24 mouse cellular contexts compared by ENCODE assay signal in the genomic region with DNA sequence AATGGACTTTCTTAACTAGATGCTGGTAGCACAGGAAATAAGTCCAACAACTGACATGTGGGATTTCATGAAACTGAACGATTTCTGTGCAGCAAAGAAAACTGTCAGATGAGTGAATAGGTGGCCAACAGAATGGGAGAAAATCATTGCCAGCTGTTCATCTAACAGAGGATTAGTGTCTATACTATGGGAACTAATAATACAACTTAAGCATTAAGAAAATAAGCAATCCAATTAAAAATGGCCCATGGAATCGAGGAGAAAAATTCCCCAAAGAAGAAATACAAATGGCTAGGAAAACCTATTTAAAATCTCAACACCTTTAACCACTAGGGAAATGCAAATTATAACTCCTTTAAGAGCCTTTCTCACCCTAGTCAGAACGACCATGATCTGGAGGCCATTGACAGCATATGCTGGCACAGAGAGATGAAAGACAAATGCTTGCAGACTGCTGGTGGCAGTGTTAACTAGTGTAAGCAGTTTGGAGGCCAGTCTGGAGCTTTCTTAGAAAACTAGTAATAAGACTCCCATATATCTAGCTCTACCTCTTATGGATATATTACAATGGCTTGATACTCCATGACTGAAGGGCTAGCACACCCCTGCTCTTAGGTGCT.
DNase-seq lines count a peak whose midpoint lies in the region; ATAC-seq lines count a peak whose summit lies in the region.
"Had no signal": no experiment of that assay in that cellular context is flagged by ENCODE, and none has a peak within 500 bp of the region (broad histone marks: within the 10 kb centered on the region; RNA-seq: fewer than 3 reads in every experiment).

No protein-coding gene starts in this region.

- 15% methylated on average over 3 of the region's 3 CpGs for WGBS in midbrain, embryonic 13.5 days
- 16% methylated on average over 3 of the region's 3 CpGs for WGBS in midbrain, embryonic 15.5 days
- 11% methylated on average over 3 of the region's 3 CpGs for WGBS in forebrain, embryonic 12.5 days

- peak; percentile 37 for DNase-seq in embryo, embryonic 11 days
- DNase-seq in forelimb bud, embryonic 11.5 days (ENCODE audit: low read depth, low spot score): peak; percentile 28
- DNase-seq in gastrocnemius, postnatal 14 days: no peak
- DNase-seq in retina, embryonic 14.5 days (ENCODE audit: low spot score): no peak
- DNase-seq: adrenal gland, postnatal 25 days; cerebellum, adult 11 months; cerebellum, adult 9-11 months; gastrocnemius, postnatal 36 days; heart, postnatal 4 days; kidney, adult 8-10 months; kidney, postnatal 10 days; left cerebral cortex, postnatal 4 days; lung, postnatal 4 days; right cerebral cortex, adult 18-20 months; thymus, adult 18-20 months; thymus, postnatal 36 days had no signal

- intact Hi-C loops in gastrocnemius, postnatal 14 days (cut with DNase I; ENCODE audit: low total_unique reads): no loop called here

- no peak overlapping the region for H3K4me3 ChIP-seq in midbrain, embryonic 13.5 days (replicated peaks)
- no peak overlapping the region for H3K4me3 ChIP-seq in midbrain, embryonic 15.5 days
- no peak overlapping the region for H3K4me3 ChIP-seq in forebrain, embryonic 12.5 days (replicated peaks)
- H3K4me3 ChIP-seq: heart, embryonic 15.5 days; hindbrain, embryonic 15.5 days; intestine, embryonic 15.5 days; myocyte; neural tube, embryonic 13.5 days had no signal

- no peak overlapping the region for H3K4me2 ChIP-seq in midbrain, embryonic 13.5 days (replicated peaks)
- H3K4me2 ChIP-seq in midbrain, embryonic 15.5 days: no peak overlapping the region
- H3K4me2 ChIP-seq in forebrain, embryonic 12.5 days: no peak overlapping the region
- H3K4me2 ChIP-seq: heart, embryonic 15.5 days; hindbrain, embryonic 15.5 days; intestine, embryonic 15.5 days; neural tube, embryonic 13.5 days had no signal

- no peak overlapping the region for H3K9ac ChIP-seq in midbrain, embryonic 13.5 days (replicated peaks)
- no peak overlapping the region for H3K9ac ChIP-seq in midbrain, embryonic 15.5 days
- no peak overlapping the region for H3K9ac ChIP-seq in forebrain, embryonic 12.5 days
- H3K9ac ChIP-seq: heart, embryonic 15.5 days; hindbrain, embryonic 15.5 days; intestine, embryonic 15.5 days; neural tube, embryonic 13.5 days had no signal

- no peaks in the 10 kb centered on the region for H3K36me3 ChIP-seq in midbrain, embryonic 13.5 days
- H3K36me3 ChIP-seq in midbrain, embryonic 15.5 days (replicated peaks): no peaks in the 10 kb centered on the region
- H3K36me3 ChIP-seq in forebrain, embryonic 12.5 days (replicated peaks): no peaks in the 10 kb centered on the region
- H3K36me3 ChIP-seq: heart, embryonic 15.5 days; hindbrain, embryonic 15.5 days; intestine, embryonic 15.5 days; neural tube, embryonic 13.5 days had no signal

- H3K9me3 ChIP-seq in midbrain, embryonic 13.5 days: no peaks in the 10 kb centered on the region
- no peaks in the 10 kb centered on the region for H3K9me3 ChIP-seq in midbrain, embryonic 15.5 days
- H3K9me3 ChIP-seq in forebrain, embryonic 12.5 days: no peaks in the 10 kb centered on the region
- H3K9me3 ChIP-seq: heart, embryonic 15.5 days; hindbrain, embryonic 15.5 days; intestine, embryonic 15.5 days; neural tube, embryonic 13.5 days had no signal

- H3K4me1 ChIP-seq in midbrain, embryonic 13.5 days (replicated peaks): 0 out of 2 replicates have a peak, but pooled peaks cover 3% of the 10 kb centered on the region
- no peaks in the 10 kb centered on the region for H3K4me1 ChIP-seq in midbrain, embryonic 15.5 days
- no peaks in the 10 kb centered on the region for H3K4me1 ChIP-seq in forebrain, embryonic 12.5 days
- H3K4me1 ChIP-seq: heart, embryonic 15.5 days; hindbrain, embryonic 15.5 days; intestine, embryonic 15.5 days; neural tube, embryonic 13.5 days had no signal

- H3K27ac ChIP-seq in midbrain, embryonic 13.5 days: no peak overlapping the region
- no peak overlapping the region for H3K27ac ChIP-seq in midbrain, embryonic 15.5 days
- H3K27ac ChIP-seq in forebrain, embryonic 12.5 days: no peak overlapping the region
- H3K27ac ChIP-seq: heart, embryonic 15.5 days; hindbrain, embryonic 15.5 days; intestine, embryonic 15.5 days; neural tube, embryonic 13.5 days had no signal

- ATAC-seq in midbrain, embryonic 13.5 days: 0 out of 2 replicates have a peak, but pooled peaks have one; percentile 50
- ATAC-seq in midbrain, embryonic 15.5 days (replicated peaks): no peak
- peak; percentile 79; the same call in 1 of the 2 replicates for ATAC-seq in forebrain, embryonic 12.5 days (ENCODE audit: low FRiP score)
- ATAC-seq: intestine, embryonic 15.5 days had no signal

- H3K27me3 ChIP-seq in midbrain, embryonic 13.5 days: no peaks in the 10 kb centered on the region
- no peaks in the 10 kb centered on the region for H3K27me3 ChIP-seq in midbrain, embryonic 15.5 days (replicated peaks)
- no peaks in the 10 kb centered on the region for H3K27me3 ChIP-seq in forebrain, embryonic 12.5 days
- H3K27me3 ChIP-seq: heart, embryonic 15.5 days; hindbrain, embryonic 15.5 days; intestine, embryonic 15.5 days; neural tube, embryonic 13.5 days had no signal

Comparison
In these comparisons a context has a peak if more than half of its experiments do, and no peak if none do; other contexts are left out.
1. DNase-seq: peak in embryo, embryonic 11 days (single experiment) and forelimb bud, embryonic 11.5 days (single experiment); none in gastrocnemius, postnatal 14 days (single experiment) and retina, embryonic 14.5 days (single experiment).